Mouse (Mus musculus): ENCODE data around the gene Zfp518a. TPM values are rescaled to one million over a fixed set of nuclear protein-coding genes. Genes with fewer than 3 reads are reported as not detected.

Gene Zfp518a
- total RNA-seq, 4 experiments from 2014 or later: 11.8 to 14.3 (median 13.9) TPM

Small RNAs within 50 kb of the gene (microRNA-seq; reads per million reads assigned to microRNA genes)
- 0.70 to 1.0 reads per million in 2 experiments for gene Mir8092

Other genes with a start within 250 kb of the Zfp518a start
- not detected for gene Cc2d2b, start 146.0 kb upstream of the Zfp518a start, total RNA-seq (2022)
- gene Ccnj, start 63.4 kb upstream of the Zfp518a start, total RNA-seq (2022): 10 to 100 TPM in 1 of 4 experiments, 1 to 10 TPM in 3; 6.2 to 11.6 (median 6.9) TPM
- 1 to 10 TPM; 1.2 to 4.8 (median 3.1) TPM for gene Blnk, start 99.8 kb downstream of the Zfp518a start, total RNA-seq (2022)
- not detected for gene Dntt, start 134.6 kb downstream of the Zfp518a start, total RNA-seq (2022)
- not detected for gene Opalin, start 182.4 kb downstream of the Zfp518a start, total RNA-seq (2022)

Data from adrenal gland, adult 8-10 months (tissue).